Mouse (Mus musculus) forebrain, embryonic 14.5 days (tissue): ENCODE results near the gene Cfap221. TPM values are rescaled to one million over a fixed set of nuclear protein-coding genes. Genes with fewer than 3 reads are reported as not detected.
A peak's percentile ranks its signal among the peaks of the same experiment; 100 is the strongest.

Experiments
- ATAC-seq: fragments of 200-750 bp; cut with Nextera tagmentation; 2 replicates; pipeline ENCODE4 v1.8.0; 2017; ENCODE audit warnings: mild to moderate bottlenecking, moderate library complexity
- DNase-seq: peaks from one replicate; pipeline ENCODE4 v3.0.0-alpha.2; 2015; ENCODE audit warnings: low spot score
- H3K27ac ChIP-seq: fragments of 300-500 bp; sonication (generic); 2 replicates; pipeline ENCODE4 v1.5.1; 2014; ENCODE audit warnings: low read depth, mild to moderate bottlenecking, control low read depth, low read length, moderate library complexity
- H3K27me3 ChIP-seq: fragments of 300-500 bp; sonication (generic); replicated peaks from 2 replicates; pipeline ENCODE4 v1.6.1; 2014; ENCODE audit warnings: low read length, control low read depth, mixed read lengths; ENCODE audit not compliant: control insufficient read depth, insufficient read depth
- H3K36me3 ChIP-seq: fragments of 300-500 bp; sonication (generic); 2 replicates; pipeline ENCODE4 v1.6.1; 2014; ENCODE audit warnings: low read length, control low read depth; ENCODE audit not compliant: control insufficient read depth, insufficient read depth
- H3K4me1 ChIP-seq: fragments of 300-500 bp; sonication (generic); 2 replicates; pipeline ENCODE4 v1.6.1; 2014; ENCODE audit warnings: antibody characterized with exemption, low read length, control low read depth; ENCODE audit not compliant: control insufficient read depth, insufficient read depth
- H3K4me2 ChIP-seq: fragments of 300-500 bp; sonication (generic); 2 replicates; pipeline ENCODE4 v1.6.1; 2014; ENCODE audit warnings: mild to moderate bottlenecking, control low read depth, low read length
- H3K4me3 ChIP-seq: fragments of 300-500 bp; sonication (generic); 2 replicates; pipeline ENCODE4 v1.5.1; 2014; ENCODE audit warnings: low read depth, low read length, control low read depth
- H3K9ac ChIP-seq: fragments of 300-500 bp; sonication (generic); 2 replicates; pipeline ENCODE4 v1.6.1; 2014; ENCODE audit warnings: mild to moderate bottlenecking, low read length, control low read depth, moderate library complexity
- H3K9me3 ChIP-seq: fragments of 300-500 bp; sonication (generic); replicated peaks from 2 replicates; pipeline ENCODE4 v1.6.1; 2016; ENCODE audit warnings: low read length, control low read depth, mixed read lengths; ENCODE audit not compliant: control insufficient read depth
- WGBS: fragments of 180-500 bp; shearing (Covaris S2); extraction: QIAGEN DNeasy Blood & Tissue Kit; methylation state at CpG from one replicate; pipeline ENCODE4 v1.1.7; 2014; 5-methylcytosine and 5-hydroxymethylcytosine counted together
- polyA plus RNA-seq: library from polyadenylated mRNA; unstranded; fragments of >200 nt; fragmentation: Nextera tagmentation; extraction: Ambion mirVana; gene quantifications from 2 replicates; pipeline ENCODE4 v1.2.1, GENCODE M21; 2014

The Cfap221 gene
- polyA plus RNA-seq, 1 experiment from 2014 or later = 0.48 TPM

GRCm38 (mm10) chr1:119899195-119900123, 97.6 kb downstream of the Cfap221 start:
- Histone ChIP-seq H3K4me2 (no peak overlapping the region), H3K9ac (no peak overlapping the region), H3K36me3 (no peaks in the 10 kb centered on the region), H3K27ac (peak overlapping the region; percentile 78), H3K9me3 (no peaks in the 10 kb centered on the region), H3K4me3 (no peak overlapping the region), H3K4me1 (peaks cover 42% of the 10 kb centered on the region), H3K27me3 (no peaks in the 10 kb centered on the region)
- peak; percentile 95 for DNase-seq
- WGBS = 58% methylated on average over 11 of the region's 11 CpGs
- ATAC-seq = peak; percentile 92

GRCm38 (mm10) chr1:119894936-119895335, 102.1 kb downstream of the Cfap221 start:
- no peak overlapping the region for H3K4me3 ChIP-seq
- ATAC-seq = peak; percentile 27; the same call in 1 of the 2 replicates
- peak; percentile 71 for DNase-seq
- no peak overlapping the region for H3K4me2 ChIP-seq
- H3K36me3 ChIP-seq = no peaks in the 10 kb centered on the region
- peaks cover 12% of the 10 kb centered on the region for H3K4me1 ChIP-seq
- H3K27ac ChIP-seq = no peak overlapping the region
- H3K9ac ChIP-seq = no peak overlapping the region
- no peaks in the 10 kb centered on the region for H3K27me3 ChIP-seq
- no peaks in the 10 kb centered on the region for H3K9me3 ChIP-seq
- 35% methylated on average over 6 of the region's 6 CpGs for WGBS

GRCm38 (mm10) chr1:119893600-119893999, 103.4 kb downstream of the Cfap221 start:
- no peaks in the 10 kb centered on the region for H3K36me3 ChIP-seq
- H3K9me3 ChIP-seq = no peaks in the 10 kb centered on the region
- no peak for ATAC-seq
- H3K9ac ChIP-seq = no peak overlapping the region
- peaks cover 5% of the 10 kb centered on the region for H3K4me1 ChIP-seq
- DNase-seq = no peak
- H3K27me3 ChIP-seq = no peaks in the 10 kb centered on the region
- no peak overlapping the region for H3K4me3 ChIP-seq
- WGBS = 83% methylated on average over 3 of the region's 3 CpGs
- no peak overlapping the region for H3K27ac ChIP-seq
- no peak overlapping the region for H3K4me2 ChIP-seq

GRCm38 (mm10) chr1:119892933-119893332, 104.1 kb downstream of the Cfap221 start:
- Histone ChIP-seq H3K4me2 (no peak overlapping the region), H3K36me3 (no peaks in the 10 kb centered on the region), H3K4me1 (peaks cover 5% of the 10 kb centered on the region), H3K4me3 (no peak overlapping the region), H3K9ac (no peak overlapping the region), H3K9me3 (no peaks in the 10 kb centered on the region), H3K27ac (no peak overlapping the region), H3K27me3 (no peaks in the 10 kb centered on the region)
- WGBS = 79% methylated on average over 6 of the region's 6 CpGs
- DNase-seq (no peak), ATAC-seq (no peak)

GRCm38 (mm10) chr1:119891865-119892264, 105.2 kb downstream of the Cfap221 start:
- Histone ChIP-seq H3K4me3 (no peak overlapping the region), H3K4me2 (no peak overlapping the region), H3K27me3 (no peaks in the 10 kb centered on the region), H3K9me3 (no peaks in the 10 kb centered on the region), H3K36me3 (no peaks in the 10 kb centered on the region), H3K9ac (no peak overlapping the region), H3K4me1 (peaks cover 5% of the 10 kb centered on the region), H3K27ac (no peak overlapping the region)
- DNase-seq (no peak), ATAC-seq (no peak)
- WGBS = 71% methylated on average over 4 of the region's 4 CpGs

GRCm38 (mm10) chr1:119891149-119891548, 105.9 kb downstream of the Cfap221 start:
- 90% methylated on average over 9 of the region's 9 CpGs for WGBS
- H3K27me3 ChIP-seq = no peaks in the 10 kb centered on the region
- H3K9ac ChIP-seq = no peak overlapping the region
- no peak overlapping the region for H3K4me2 ChIP-seq
- ATAC-seq (no peak), DNase-seq (no peak)
- H3K27ac ChIP-seq = no peak overlapping the region
- no peak overlapping the region for H3K4me3 ChIP-seq
- peaks cover 2% of the 10 kb centered on the region; the same call in 1 of the 2 replicates for H3K4me1 ChIP-seq
- no peaks in the 10 kb centered on the region for H3K36me3 ChIP-seq
- H3K9me3 ChIP-seq = no peaks in the 10 kb centered on the region

GRCm38 (mm10) chr1:119889347-119889746, 107.7 kb downstream of the Cfap221 start:
- Histone ChIP-seq H3K36me3 (no peaks in the 10 kb centered on the region), H3K9me3 (no peaks in the 10 kb centered on the region), H3K4me3 (no peak overlapping the region), H3K4me1 (no peaks in the 10 kb centered on the region), H3K9ac (no peak overlapping the region), H3K27ac (no peak overlapping the region), H3K27me3 (no peaks in the 10 kb centered on the region), H3K4me2 (no peak overlapping the region)
- DNase-seq (no peak), ATAC-seq (no peak)
- WGBS = 92% methylated on average over 16 of the region's 16 CpGs

- DNase-seq (no peak), ATAC-seq (no peak)
- no peaks in the 10 kb centered on the region for H3K27me3 ChIP-seq
- no peak overlapping the region for H3K9ac ChIP-seq
- H3K27ac ChIP-seq = no peak overlapping the region
- no peak overlapping the region for H3K4me3 ChIP-seq
- no peak overlapping the region for H3K4me2 ChIP-seq
- no peaks in the 10 kb centered on the region for H3K36me3 ChIP-seq
- H3K9me3 ChIP-seq = no peaks in the 10 kb centered on the region
- 60% methylated on average over 7 of the region's 7 CpGs for WGBS
- H3K4me1 ChIP-seq = no peaks in the 10 kb centered on the region
These were observed 110.7 kb downstream of the Cfap221 start for GRCm38 (mm10) chr1:119886320-119886719.

- DNase-seq (peak; percentile 81), ATAC-seq (peak; percentile 81; the same call in 1 of the 2 replicates)
- no peak overlapping the region for H3K9ac ChIP-seq
- no peaks in the 10 kb centered on the region for H3K9me3 ChIP-seq
- 67% methylated on average over 3 of the region's 3 CpGs for WGBS
- no peaks in the 10 kb centered on the region for H3K27me3 ChIP-seq
- H3K4me3 ChIP-seq = no peak overlapping the region
- H3K27ac ChIP-seq = peak overlapping the region; percentile 70
- H3K4me1 ChIP-seq = 0 out of 2 replicates have a peak, but pooled peaks cover 3% of the 10 kb centered on the region
- H3K36me3 ChIP-seq = no peaks in the 10 kb centered on the region
- H3K4me2 ChIP-seq = no peak overlapping the region
These were observed 112.8 kb downstream of the Cfap221 start for GRCm38 (mm10) chr1:119884272-119884671.
